Mouse (Mus musculus) erythroblast, adult 5-6 weeks (primary cell): ENCODE results near the gene Neurod2. TPM values are rescaled to one million over a fixed set of nuclear protein-coding genes. Genes with fewer than 3 reads are reported as not detected.

ENCODE experiments used
- ATAC-seq: replicated peaks from 2 replicates; pipeline ENCODE4 v1.8.0; 2016; ENCODE audit warnings: moderate number of reproducible peaks, mild to moderate bottlenecking, moderate TSS enrichment, inconsistent platforms; ENCODE audit not compliant: poor library complexity, low FRiP score, severe bottlenecking
- total RNA-seq, 2 experiments: library from RNA; stranded (forward) in 1 of 2; stranded (reverse) in 1 of 2; fragments of 150-400 nt in 1 of 2; fragments of 200-764, 138-1000 nt in 1 of 2; gene quantifications; 2 replicates each; pipeline versions ENCODE4 v1.2.3 to v1.2.4; 2015 to 2017; ENCODE audit warnings: low replicate concordance in 2 of 2

Neurod2 gene
- total RNA-seq (2015; ENCODE audit: low replicate concordance) (not detected in 2 replicates), total RNA-seq (2017; ENCODE audit: low replicate concordance) (not detected in 2 replicates)

GRCm38 (mm10) chr11:98329081-98329959, at the start of gene Neurod2:
Neurod2 (minus strand) TSS chr11:98329648.
- no peak for ATAC-seq

GRCm38 (mm10) chr11:98377787-98378186, 48.3 kb upstream of the Neurod2 start:
- 0 out of 2 replicates have a peak, but pooled peaks have one; percentile 24 for ATAC-seq

- ATAC-seq = no peak
These were observed 47.3 kb upstream of the Neurod2 start for GRCm38 (mm10) chr11:98376756-98377155.

DNA sequence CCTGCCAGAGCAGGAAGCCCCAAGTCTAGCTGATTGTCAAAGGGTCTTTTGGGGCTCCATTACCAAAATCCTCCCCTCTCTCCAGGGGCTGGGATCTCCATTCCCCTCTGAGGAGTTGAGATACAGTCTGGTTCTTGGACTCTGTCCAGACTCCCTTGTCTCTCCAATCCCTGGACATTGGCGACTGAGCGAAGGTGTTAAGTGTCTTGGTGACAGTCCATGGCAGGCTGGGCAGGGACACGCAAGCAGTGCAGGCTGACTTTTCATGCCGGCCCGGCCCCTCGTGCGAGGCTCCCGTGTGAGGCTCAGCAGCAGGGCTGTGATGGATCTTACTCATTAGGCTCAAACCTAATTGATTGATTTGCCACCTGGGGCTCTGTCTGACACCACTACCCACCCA, 44.8 kb upstream of the Neurod2 start:
- no peak for ATAC-seq

- ATAC-seq = no peak
These were observed 43.8 kb upstream of the Neurod2 start for GRCm38 (mm10) chr11:98373244-98373643.

DNA sequence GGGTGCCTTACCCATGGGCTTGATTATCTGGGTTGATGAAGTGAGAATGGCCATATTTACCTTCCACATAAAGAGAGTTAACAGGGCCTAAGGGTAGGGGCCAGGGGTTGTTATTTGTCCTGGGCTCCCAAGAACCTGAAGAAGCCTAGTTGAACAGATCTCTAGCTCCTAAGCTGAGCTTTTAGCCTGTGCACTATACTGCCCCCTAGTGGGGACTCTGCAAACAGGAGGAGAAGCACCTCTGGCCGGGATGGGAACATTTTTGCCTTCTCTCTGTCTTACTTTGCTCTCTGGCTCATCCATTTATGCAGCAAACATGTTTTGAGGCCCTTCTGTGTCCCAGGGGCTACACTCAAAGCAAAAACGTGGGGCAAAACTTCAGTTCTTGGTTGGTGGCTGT, 43.0 kb upstream of the Neurod2 start:
- peak; percentile 59 for ATAC-seq

DNA sequence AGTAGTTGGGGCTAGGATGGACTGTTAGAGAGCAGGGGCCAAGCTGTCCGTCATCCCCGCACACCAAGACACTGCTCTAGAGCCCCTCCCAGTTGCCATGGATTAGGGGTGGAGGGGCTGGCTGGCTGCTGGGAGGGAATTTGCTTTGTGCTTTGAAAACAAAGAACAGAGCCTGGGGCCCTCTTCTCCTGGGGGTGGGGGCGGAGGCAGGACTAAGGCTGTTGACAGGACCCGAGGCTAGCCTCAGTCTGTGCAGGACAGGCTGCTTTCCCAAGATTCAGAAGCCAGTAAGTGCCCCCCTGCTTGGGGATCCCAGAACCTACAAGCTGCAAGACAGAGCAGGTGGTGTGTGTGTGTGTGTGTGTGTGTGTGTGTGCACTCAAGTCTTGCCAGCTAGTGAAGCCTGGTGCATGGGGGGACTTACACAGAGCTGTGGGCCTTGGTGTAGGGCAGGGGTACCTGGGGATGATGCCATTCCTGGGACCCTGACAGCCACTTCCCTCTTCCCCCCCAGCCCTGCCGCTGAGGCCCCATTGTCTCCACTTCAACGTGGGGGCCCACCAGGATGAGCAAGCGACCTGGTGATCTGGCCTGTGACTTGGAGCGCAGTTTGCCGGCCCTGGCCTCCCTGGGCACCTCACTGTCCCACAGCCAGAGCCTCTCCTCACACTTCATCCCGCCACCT, 42.2 kb upstream of the Neurod2 start:
- ATAC-seq = 0 out of 2 replicates have a peak, but pooled peaks have one; percentile 12

DNA sequence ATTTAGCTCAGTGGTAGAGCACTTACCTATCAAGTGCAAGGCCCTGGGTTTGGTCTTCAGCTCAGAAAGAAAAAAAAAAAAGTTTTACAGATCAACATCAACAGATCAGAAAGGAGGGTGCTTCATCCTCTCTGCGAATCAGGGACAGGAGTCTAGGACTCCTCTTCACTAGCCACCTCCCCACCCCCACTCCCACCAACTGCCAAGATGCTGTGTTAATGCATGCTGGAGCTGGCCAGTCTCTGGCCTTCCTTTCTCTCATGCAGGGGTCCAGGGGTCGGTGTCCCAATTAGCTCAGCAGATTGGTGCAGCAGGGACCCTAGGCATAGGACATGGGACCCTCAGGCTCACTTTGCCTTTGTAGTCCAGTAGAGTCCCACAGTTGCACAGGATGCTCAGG, 41.1 kb upstream of the Neurod2 start:
- no peak for ATAC-seq

DNA sequence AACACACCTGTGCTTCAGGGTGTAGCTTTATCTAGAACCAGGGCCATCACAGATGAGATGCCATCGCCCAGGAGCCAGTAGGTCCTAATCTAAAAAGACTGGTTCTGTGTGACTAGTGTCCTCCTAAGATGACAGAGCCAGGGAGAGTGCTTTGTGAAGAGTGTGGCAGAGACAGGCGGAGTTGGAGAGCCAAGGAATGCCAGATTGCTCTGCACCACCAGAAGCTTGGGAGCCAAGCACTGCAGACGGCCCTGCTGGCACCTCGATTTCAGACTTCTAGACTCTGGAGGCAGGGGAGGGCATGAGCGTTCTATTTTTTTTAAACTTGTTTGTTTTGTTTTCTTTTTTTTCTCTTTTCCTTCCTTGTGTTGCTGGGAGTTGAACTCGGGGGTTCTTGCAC, 39.9 kb upstream of the Neurod2 start:
- no peak for ATAC-seq

DNA sequence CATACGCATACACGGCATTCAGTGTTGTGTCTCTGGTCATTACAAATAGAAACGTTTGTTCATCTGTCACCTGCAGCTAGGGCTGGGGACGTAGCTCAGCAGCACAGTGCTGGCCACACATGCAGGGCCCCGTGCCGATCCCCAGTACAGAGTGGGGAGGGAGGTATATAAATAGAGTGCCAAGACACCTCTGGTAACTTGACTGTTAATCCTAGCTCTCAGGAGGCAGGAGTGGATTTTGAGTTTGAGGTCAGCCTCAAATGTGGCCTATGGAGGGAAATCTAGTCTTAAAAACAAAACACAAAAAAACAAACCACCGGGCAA, 38.4 kb upstream of the Neurod2 start:
- no peak for ATAC-seq

DNA sequence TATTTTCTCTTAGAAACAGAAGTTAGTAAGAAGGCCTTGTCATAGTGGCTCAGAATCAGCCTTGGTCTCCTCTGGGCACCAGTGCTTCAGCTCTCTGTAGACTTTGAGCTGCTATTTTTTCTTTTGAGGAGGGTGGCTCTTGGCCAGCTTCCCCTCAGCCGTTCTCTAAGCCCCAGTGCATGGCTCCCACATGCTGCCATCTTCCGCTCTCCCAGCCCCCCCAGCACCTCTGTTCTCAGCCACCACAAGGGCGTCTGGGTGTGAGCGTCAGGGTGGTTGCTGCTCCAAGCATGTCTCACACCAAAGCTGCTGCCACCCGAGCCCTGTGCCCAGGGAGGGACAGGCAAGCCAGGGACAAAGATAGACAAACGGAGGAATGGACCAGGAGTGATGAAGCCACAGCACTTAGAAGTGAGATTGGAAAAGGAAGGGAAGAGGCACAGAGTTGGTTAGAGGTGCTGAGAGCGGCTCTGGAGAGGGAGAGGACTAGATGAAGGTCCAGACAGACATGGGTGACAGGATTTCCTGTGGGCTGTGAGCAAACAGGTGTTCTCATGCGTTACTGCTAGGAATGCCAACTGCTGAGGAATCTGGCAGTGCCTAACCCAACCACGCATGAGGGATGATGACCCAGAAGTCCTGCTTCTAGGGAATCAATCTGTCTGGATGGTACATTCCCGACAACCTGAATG, 37.9 kb upstream of the Neurod2 start:
- ATAC-seq = no peak

DNA sequence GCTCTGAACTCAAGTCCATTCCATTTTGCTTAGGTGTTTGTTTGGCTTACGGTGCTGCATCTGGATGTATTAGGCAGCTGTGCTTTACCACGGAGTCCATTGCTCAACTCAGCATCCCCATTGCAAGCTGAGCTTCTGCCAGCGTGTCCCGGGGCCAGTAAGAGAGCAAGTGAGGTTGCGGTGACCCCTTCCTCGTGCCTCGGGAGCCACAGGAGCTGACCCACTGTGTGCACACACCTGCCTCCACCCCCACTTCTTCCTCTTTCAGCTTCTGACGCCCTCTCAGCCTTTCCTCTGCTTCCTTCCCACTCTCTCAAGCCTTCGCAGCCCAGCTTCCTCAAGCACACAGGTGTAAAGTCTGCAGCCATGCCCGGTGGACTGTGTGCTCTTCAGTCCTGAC, 36.8 kb upstream of the Neurod2 start:
- no peak for ATAC-seq

DNA sequence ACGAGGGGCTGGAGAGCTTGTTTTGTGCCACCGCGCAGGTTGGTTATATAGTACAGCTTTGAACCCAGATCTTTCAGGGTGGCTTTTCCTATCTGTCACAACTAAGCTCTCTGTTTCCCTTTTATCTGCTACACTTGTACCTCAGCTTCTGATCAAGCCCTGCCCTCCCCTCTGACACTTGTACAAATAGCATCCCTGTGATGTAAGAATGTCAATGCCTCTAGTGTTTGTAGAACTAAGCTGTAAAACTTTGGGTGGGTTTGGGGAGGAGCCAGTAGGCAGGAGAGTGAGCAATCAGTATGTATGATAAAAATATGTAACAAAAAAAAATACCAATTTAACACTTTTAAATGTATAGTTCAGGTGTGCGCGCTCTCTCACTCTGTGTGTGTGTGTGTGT, 35.0 kb upstream of the Neurod2 start:
- no peak for ATAC-seq

- no peak for ATAC-seq
These were observed 34.4 kb upstream of the Neurod2 start for GRCm38 (mm10) chr11:98363817-98364216.

GRCm38 (mm10) chr11:98360866-98361521, 31.5 kb upstream of the Neurod2 start:
- no peak for ATAC-seq

DNA sequence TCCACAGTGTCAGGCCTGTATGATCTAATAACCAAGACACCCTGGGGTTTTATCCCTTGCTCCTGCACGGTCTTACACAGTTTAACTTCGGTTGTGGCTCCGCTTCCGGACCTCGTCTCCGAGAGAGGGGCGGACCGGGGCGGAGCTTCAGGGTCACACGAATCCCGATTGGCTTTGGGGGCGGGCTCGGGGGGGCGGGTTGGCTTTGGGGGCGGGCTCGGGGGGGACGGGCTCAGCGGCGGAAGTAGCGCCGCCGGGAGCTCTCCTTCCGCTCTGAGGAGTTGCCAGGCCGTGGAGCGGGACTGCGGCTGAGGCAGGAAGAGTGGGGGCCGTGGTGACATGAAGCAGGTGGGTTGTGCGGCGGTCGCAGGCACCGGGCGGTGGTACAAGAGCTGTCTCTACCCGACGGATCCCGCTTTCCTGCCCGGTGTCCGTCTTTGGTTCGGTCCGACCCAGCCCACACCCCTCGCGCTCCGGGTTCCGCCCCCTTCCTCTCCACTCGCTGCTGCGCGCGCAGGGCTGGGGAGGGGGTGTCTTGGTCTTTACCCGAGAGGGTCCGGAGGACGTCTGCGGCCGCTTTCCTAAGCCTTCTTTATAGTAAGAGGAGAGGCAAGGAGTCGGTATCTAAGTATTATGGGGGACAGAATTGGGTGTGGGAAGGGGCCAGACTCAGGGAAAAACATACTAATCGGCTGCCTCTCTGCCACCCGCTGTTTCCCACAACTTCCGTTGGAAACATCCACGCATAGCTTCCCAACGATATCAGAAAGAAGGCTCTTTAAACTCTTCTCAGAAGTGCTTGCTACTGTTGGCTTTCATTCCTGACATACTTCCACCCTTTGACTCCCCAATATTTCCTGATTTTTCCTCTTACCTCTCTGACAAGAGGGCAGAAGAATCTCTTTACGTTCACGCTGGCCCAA, 29.0 kb upstream of the Neurod2 start, which contains the start of gene Stard3:
TSS of gene Stard3 (plus strand) at position 208 of the 923 bp plus-strand sequence.
- peak; percentile 84 for ATAC-seq

- ATAC-seq = peak; percentile 8
These were observed 28.1 kb upstream of the Neurod2 start for GRCm38 (mm10) chr11:98357396-98358160.
